Mouse (Mus musculus) liver, embryonic 11.5 days (tissue): ENCODE measurements around the gene Midn. TPM values are rescaled to one million over a fixed set of nuclear protein-coding genes. Genes with fewer than 3 reads are reported as not detected.

ENCODE experiments used
- ATAC-seq: fragments of 200-750 bp; cut with Nextera tagmentation; replicated peaks from 2 replicates; pipeline ENCODE4 v1.8.0; 2017; ENCODE audit warnings: moderate number of reproducible peaks, mild to moderate bottlenecking, moderate TSS enrichment, moderate library complexity; ENCODE audit not compliant: low FRiP score
- DNase-seq: peaks from one replicate; pipeline ENCODE4 v3.0.0-alpha.2; 2017; ENCODE audit warnings: low spot score
- H3K27ac ChIP-seq: fragments of 300-500 bp; sonication (generic); 2 replicates; pipeline ENCODE4 v1.5.1; 2014; ENCODE audit warnings: mild to moderate bottlenecking, low read depth, low read length, control low read depth
- H3K27me3 ChIP-seq: fragments of 300-500 bp; sonication (generic); replicated peaks from 2 replicates; pipeline ENCODE4 v1.6.1; 2014; ENCODE audit warnings: low read length, mixed read lengths; ENCODE audit not compliant: control insufficient read depth, insufficient read depth
- H3K36me3 ChIP-seq: fragments of 300-500 bp; sonication (generic); 2 replicates; pipeline ENCODE4 v1.6.1; 2014; ENCODE audit warnings: mild to moderate bottlenecking, low read length, moderate library complexity, mixed read lengths; ENCODE audit not compliant: control insufficient read depth, insufficient read depth
- H3K4me1 ChIP-seq: fragments of 300-500 bp; sonication (generic); replicated peaks from 2 replicates; pipeline ENCODE4 v1.6.1; 2014; ENCODE audit warnings: low read length, mixed read lengths; ENCODE audit not compliant: control insufficient read depth, insufficient read depth
- H3K4me2 ChIP-seq: fragments of 300-500 bp; sonication (generic); 2 replicates; pipeline ENCODE4 v1.6.1; 2014; ENCODE audit warnings: mild to moderate bottlenecking, control low read depth, moderate library complexity
- H3K4me3 ChIP-seq: fragments of 300-500 bp; sonication (generic); 2 replicates; pipeline ENCODE4 v1.5.1; 2014; ENCODE audit warnings: low read depth, low read length, control low read depth
- H3K9ac ChIP-seq: fragments of 300-500 bp; sonication (generic); 2 replicates; pipeline ENCODE4 v1.6.1; 2014; ENCODE audit warnings: low read depth, low read length, control low read depth
- H3K9me3 ChIP-seq: fragments of 300-500 bp; sonication (generic); 2 replicates; pipeline ENCODE4 v1.6.1; 2016; ENCODE audit warnings: low read length, inconsistent platforms, mixed read lengths; ENCODE audit not compliant: control insufficient read depth
- WGBS: fragments of 180-500 bp; shearing (Covaris S2); extraction: QIAGEN DNeasy Blood & Tissue Kit; methylation state at CpG from one replicate; pipeline ENCODE4 v1.1.7; 2014; 5-methylcytosine and 5-hydroxymethylcytosine counted together
- polyA plus RNA-seq: library from polyadenylated mRNA; unstranded; fragments of >200 nt; fragmentation: Nextera tagmentation; extraction: Ambion mirVana; gene quantifications from 2 replicates; pipeline ENCODE4 v1.2.1, GENCODE M21; 2014

Midn gene
- polyA plus RNA-seq, 1 experiment from 2014 or later, result 20.1 TPM

DNA sequence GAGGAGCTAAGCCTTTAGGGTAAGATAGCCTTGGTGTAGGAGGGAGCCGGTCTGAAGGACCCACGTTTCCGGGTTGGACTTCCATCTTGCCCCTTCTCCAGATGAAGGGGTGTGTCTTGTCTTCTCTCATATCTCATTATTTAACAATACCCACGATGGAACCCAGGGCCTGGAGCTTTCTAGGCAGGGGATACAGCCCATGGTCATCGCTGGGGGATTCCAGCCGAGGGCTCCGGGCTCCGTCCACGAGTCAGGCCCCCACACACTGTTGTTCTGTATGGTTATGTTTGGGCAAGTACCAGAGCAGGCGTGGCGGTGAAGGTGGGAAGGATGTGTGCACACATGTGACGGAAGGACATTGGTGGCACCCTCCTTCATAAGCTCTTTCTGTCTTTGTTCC lies 3.9 kb upstream of the Midn start:
- H3K9ac ChIP-seq, result no peak overlapping the region
- H3K4me2 ChIP-seq, result no peak overlapping the region
- DNase-seq (no peak), ATAC-seq (no peak)
- H3K36me3 ChIP-seq, result peaks cover 29% of the 10 kb centered on the region
- H3K27ac ChIP-seq, result no peak overlapping the region
- 91% methylated on average over 12 of the region's 12 CpGs for WGBS
- peaks cover 54% of the 10 kb centered on the region for H3K4me1 ChIP-seq
- H3K4me3 ChIP-seq, result no peak overlapping the region
- H3K27me3 ChIP-seq, result 0 out of 2 replicates have a peak, but pooled peaks cover 3% of the 10 kb centered on the region
- H3K9me3 ChIP-seq, result no peaks in the 10 kb centered on the region

DNA sequence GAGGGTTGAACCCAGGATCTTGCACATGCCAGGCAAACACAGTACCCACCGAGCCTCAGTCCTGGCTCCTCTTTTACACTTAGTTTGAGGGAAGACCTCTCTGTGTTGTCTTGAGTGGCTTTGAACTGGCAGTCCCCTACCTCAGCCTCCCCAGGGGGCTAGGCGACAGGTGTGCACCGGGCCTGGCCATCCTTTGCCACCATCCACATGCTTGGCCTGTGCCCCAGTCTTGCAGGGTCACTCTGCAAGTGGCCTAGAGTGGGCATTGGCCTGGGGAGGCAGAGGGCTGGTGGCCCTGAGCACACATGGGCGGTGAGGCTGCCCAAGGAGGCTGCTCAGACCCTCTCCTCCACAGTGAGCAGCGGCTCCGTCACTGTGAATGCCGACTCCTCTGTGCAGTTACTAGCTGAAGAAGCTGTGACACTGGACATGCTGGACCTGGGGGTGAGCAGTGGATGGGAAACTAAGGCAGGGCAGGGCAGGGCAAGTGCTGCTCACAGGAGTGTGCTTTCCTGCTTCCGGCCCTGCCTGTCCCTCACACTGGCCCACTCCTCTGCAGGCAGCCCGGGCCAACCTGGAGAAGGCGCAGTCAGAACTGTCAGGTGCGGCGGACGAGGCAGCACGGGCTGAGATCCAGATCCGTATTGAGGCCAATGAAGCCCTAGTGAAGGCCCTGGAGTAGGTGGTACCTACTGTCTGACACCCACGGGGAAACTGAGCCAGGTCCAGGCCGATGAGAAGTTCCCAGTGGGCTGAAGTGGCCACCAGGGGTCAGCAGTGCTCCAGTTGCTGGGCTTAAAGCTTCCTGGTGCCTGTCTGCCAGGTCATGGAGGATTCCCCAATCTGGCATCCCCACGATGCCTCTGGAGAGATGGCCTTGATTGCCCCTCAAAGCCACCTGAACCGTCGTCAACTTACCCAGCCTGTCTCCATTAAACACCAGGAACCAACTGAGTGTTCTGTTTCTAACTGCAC lies 2.9 kb upstream of the Midn start:
- peak overlapping the region; percentile 99 for H3K27ac ChIP-seq
- H3K9ac ChIP-seq, result 0 out of 2 replicates have a peak overlapping the region, but pooled peaks have one; percentile 49
- WGBS, result 80% methylated on average over 20 of the region's 20 CpGs
- no peaks in the 10 kb centered on the region for H3K9me3 ChIP-seq
- peaks cover 51% of the 10 kb centered on the region for H3K4me1 ChIP-seq
- peak; percentile 46 for DNase-seq
- H3K27me3 ChIP-seq, result no peaks in the 10 kb centered on the region
- no peak overlapping the region for H3K4me3 ChIP-seq
- H3K4me2 ChIP-seq, result peak overlapping the region; percentile 19; the same call in 1 of the 2 replicates
- H3K36me3 ChIP-seq, result peaks cover 33% of the 10 kb centered on the region
- ATAC-seq, result no peak

DNA sequence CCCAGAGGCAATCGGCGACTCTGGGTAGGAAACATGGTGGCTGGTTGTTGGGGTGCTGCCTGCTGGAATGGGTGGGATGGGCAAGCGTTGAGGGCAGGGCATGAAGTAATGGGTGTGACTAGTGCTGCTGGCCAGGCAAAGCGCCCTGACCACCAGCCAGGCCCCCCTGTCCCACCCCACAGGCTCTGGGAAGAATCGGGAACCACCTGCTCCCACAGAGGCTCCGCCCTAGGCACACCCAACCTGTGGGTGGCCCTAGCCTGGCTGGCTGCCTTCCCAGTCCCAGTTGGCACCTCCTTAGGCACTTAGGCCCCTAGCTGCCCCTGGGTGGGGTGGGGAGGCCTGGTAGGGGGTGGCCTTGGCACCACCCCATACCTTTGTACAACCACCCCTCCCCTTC lies 2.2 kb upstream of the Midn start:
- Histone ChIP-seq H3K27ac (peak overlapping the region; percentile 99), H3K36me3 (peaks cover 33% of the 10 kb centered on the region), H3K9ac (peak overlapping the region; percentile 49), H3K27me3 (no peaks in the 10 kb centered on the region), H3K4me1 (peaks cover 51% of the 10 kb centered on the region), H3K4me3 (no peak overlapping the region), H3K4me2 (peak overlapping the region; percentile 19; the same call in 1 of the 2 replicates), H3K9me3 (no peaks in the 10 kb centered on the region)
- DNase-seq (no peak), ATAC-seq (no peak)
- 85% methylated on average over 6 of the region's 6 CpGs for WGBS

DNA sequence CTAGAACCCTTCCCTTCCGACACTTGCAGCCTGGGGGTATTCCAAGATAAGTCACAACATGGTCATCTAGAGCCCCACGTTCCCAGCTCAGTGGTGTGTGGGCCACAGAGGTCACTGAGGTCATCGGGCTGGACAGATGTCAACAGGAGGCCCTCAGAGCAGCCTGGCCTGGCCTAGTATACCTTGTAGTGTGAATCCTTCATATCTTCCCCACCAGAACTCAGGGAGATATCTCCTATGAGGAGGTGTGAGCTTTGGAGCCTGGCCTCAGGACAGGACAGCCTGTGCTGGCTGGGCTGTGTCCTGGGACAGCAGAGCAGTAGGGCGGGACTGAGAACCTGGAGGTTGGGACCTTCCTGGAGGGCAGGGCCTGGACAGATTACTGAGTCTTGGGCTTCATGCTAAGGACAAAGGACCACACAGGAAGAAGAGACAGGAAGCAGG lies 1.5 kb upstream of the Midn start:
- DNase-seq, result no peak
- Histone ChIP-seq H3K4me3 (peak overlapping the region; percentile 91), H3K4me2 (peak overlapping the region; percentile 79), H3K4me1 (peaks cover 52% of the 10 kb centered on the region), H3K27ac (peak overlapping the region; percentile 99), H3K36me3 (peaks cover 36% of the 10 kb centered on the region), H3K9ac (peak overlapping the region; percentile 49), H3K27me3 (no peaks in the 10 kb centered on the region), H3K9me3 (no peaks in the 10 kb centered on the region)
- ATAC-seq, result no peak
- 70% methylated on average over 4 of the region's 4 CpGs for WGBS

DNA sequence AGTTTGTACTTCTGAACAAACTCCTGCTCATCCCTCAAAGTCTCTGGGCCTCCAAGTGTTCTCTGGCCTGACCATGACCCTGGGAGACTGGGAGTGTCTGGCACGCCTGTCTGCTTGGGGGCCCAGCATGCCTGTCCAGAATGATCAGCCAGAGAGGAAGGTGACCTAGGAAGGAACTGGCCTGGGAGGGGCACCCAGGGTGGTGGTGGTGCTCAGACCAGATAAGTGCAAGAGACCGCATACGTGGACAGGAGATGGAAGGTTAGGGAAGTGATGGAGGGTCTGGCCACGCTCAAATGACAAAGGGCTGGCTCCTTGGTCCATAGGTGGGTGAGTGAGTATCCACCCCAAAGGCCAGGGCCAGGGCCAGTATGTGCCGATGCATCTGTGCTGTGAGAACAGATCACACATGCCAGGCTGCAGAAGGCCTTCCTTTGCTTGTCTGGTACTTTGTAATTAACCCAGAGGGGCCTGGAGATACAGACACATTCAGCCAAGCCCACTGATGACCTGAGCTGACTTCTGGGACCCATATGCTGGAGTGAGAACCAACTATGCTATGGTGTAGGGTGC lies 840 bp upstream of the Midn start:
- Histone ChIP-seq H3K9me3 (no peaks in the 10 kb centered on the region), H3K4me3 (peak overlapping the region; percentile 91), H3K4me2 (peak overlapping the region; percentile 79), H3K27me3 (no peaks in the 10 kb centered on the region), H3K36me3 (peaks cover 40% of the 10 kb centered on the region), H3K4me1 (peaks cover 57% of the 10 kb centered on the region), H3K9ac (peak overlapping the region; percentile 97; the same call in 1 of the 2 replicates), H3K27ac (peak overlapping the region; percentile 99)
- no peak for DNase-seq
- WGBS, result 45% methylated on average over 5 of the region's 5 CpGs
- ATAC-seq, result no peak

DNA sequence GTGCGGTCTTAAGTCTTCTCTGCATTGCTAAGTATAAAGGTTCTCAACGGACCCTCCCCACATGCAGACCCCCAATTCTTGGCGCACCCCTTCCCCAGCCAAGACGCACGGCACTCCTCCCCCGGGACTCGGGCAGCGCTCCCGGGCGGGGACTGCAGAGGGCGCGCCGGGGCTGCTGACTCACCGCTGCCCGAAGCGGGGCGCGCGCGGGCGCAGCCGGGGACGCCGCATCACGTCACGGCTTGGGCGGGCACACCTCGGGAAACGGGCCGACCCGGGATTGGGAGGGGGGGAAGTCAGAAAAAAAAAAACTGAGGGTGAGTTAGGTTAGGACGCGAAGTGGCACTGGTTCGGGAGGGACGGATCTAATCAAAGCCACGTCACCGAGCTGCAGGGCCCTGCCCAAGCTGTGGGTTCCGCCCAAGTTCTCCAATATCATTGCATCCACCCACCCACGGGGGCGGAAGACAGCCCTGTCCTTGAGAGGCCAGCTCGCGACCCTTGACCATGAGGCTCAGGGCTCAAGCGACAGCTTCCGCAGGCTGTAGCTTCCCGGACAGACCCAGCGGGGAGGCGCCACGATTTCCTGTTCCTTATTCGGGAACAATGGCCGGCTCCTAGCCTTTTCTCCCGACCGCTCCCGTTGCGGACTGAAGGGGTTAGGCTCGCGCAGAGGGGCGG lies 678 bp downstream of the Midn start:
- H3K27me3 ChIP-seq, result no peaks in the 10 kb centered on the region
- peak overlapping the region; percentile 99 for H3K27ac ChIP-seq
- peak overlapping the region; percentile 97 for H3K9ac ChIP-seq
- ATAC-seq (peak; percentile 53), DNase-seq (peak; percentile 98)
- peak overlapping the region; percentile 79 for H3K4me2 ChIP-seq
- H3K9me3 ChIP-seq, result no peaks in the 10 kb centered on the region
- H3K4me3 ChIP-seq, result peak overlapping the region; percentile 91
- 1% methylated on average over 57 of the region's 57 CpGs for WGBS
- peaks cover 61% of the 10 kb centered on the region for H3K4me1 ChIP-seq
- H3K36me3 ChIP-seq, result peaks cover 48% of the 10 kb centered on the region

DNA sequence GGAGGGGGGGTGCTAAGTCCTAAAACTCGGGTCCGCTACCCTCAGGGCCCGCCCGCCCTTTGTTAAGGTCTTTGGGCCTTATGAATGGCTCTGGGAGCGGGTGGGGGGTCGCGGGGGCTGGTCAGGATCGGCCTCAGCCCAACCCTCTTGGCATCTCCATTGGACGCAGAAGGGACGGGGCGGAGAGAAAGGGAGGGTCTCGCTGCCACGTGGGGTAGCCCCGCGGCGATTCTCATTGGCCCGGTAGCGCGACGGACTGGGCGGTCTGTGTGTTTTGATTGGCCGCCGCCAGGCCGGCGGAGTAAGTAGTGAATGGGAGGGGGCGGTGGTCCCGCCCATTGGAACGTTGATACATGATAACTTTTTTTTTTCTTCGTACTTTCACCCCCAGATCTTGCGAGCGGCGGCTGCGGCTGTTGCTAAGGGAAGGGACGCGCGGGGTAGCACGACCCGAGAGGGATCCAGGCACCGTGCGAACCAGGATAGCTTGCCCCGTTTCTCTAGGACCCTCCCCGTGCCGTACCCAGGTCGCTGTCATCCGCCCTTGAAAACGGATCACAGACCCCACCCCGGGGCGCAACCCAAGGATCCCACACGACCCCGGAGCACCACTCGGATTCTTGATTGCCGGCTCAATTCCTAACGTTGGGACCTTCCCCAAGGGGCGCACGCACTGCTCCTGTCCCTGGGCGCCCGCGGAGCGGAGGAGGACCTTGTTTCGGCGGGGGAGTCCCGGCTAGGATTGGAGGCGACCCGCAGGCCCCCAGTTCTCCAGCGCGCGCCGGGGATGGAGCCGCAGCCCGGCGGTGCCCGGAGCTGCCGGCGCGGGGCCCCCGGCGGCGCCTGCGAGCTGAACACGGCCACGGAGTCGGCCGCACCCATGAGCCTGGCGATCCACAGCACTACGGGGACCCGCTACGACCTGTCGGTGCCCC lies 1.5 kb downstream of the Midn start:
- Histone ChIP-seq H3K4me1 (peaks cover 64% of the 10 kb centered on the region), H3K4me2 (peak overlapping the region; percentile 79), H3K27me3 (no peaks in the 10 kb centered on the region), H3K9ac (peak overlapping the region; percentile 97), H3K4me3 (peak overlapping the region; percentile 91), H3K27ac (peak overlapping the region; percentile 99), H3K36me3 (peaks cover 49% of the 10 kb centered on the region), H3K9me3 (no peaks in the 10 kb centered on the region)
- DNase-seq (no peak), ATAC-seq (peak; percentile 79)
- under 1% methylated on average over 87 of the region's 88 CpGs for WGBS
